Mouse (Mus musculus): ENCODE measurements around the gene Gja4. TPM values are rescaled to one million over a fixed set of nuclear protein-coding genes. Genes with fewer than 3 reads are reported as not detected.

Gja4 gene
- 11.8 and 11.9 TPM in 2 replicates for polyA plus RNA-seq (2014; fragmentation: Nextera tagmentation; extraction: Ambion mirVana)

GRCm38 (mm10) chr4:127313861-127314260, at the start of gene Gja4:
Gene Gja4, minus strand, starts transcription at chr4:127314039.
- Histone ChIP-seq H3K27me3 (ENCODE audit: control insufficient read depth, insufficient read depth, low read length) (peaks cover 17% of the 10 kb centered on the region; the same call in 1 of the 2 replicates), H3K4me1 (ENCODE audit: control insufficient read depth, insufficient read depth, low read length) (0 out of 2 replicates have a peak, but pooled peaks cover 4% of the 10 kb centered on the region), H3K9ac (ENCODE audit: low read length) (peak within 1 kb of the TSS; percentile 50; the same call in 1 of the 2 replicates), H3K36me3 (ENCODE audit: control insufficient read depth, insufficient read depth, low read length) (no peaks in the 10 kb centered on the region), H3K4me3 (ENCODE audit: low read depth, low read length) (peak within 1 kb of the TSS; percentile 39), H3K27ac (replicated peaks; ENCODE audit: low read depth, low read length) (no peak within 1 kb of the TSS), H3K9me3 (ENCODE audit: control insufficient read depth, low read length) (no peaks in the 10 kb centered on the region), H3K4me2 (ENCODE audit: low read depth, severe bottlenecking) (peak within 1 kb of the TSS; percentile 87)
- ATAC-seq (ENCODE audit: insufficient number of reproducible peaks, low FRiP score, low TSS enrichment, low read depth): no peak
- 0% methylated on average over 25 of the region's 25 CpGs for WGBS
- peak; percentile 79 for DNase-seq (ENCODE audit: low spot score)

- no peak overlapping the region for H3K9ac ChIP-seq (ENCODE audit: low read length)
- DNase-seq (ENCODE audit: low spot score) (no peak), ATAC-seq (ENCODE audit: insufficient number of reproducible peaks, low FRiP score, low TSS enrichment, low read depth) (no peak)
- H3K4me2 ChIP-seq (ENCODE audit: low read depth, severe bottlenecking): no peak overlapping the region
- H3K4me1 ChIP-seq (ENCODE audit: control insufficient read depth, insufficient read depth, low read length): peaks cover 4% of the 10 kb centered on the region
- H3K27ac ChIP-seq (replicated peaks; ENCODE audit: low read depth, low read length): no peak overlapping the region
- H3K27me3 ChIP-seq (ENCODE audit: control insufficient read depth, insufficient read depth, low read length): no peaks in the 10 kb centered on the region; the same call in 1 of the 2 replicates
- 57% methylated on average over 4 of the region's 4 CpGs for WGBS
- no peak overlapping the region for H3K4me3 ChIP-seq (ENCODE audit: low read depth, low read length)
- H3K9me3 ChIP-seq (ENCODE audit: control insufficient read depth, low read length): no peaks in the 10 kb centered on the region
- no peaks in the 10 kb centered on the region for H3K36me3 ChIP-seq (ENCODE audit: control insufficient read depth, insufficient read depth, low read length)
These were observed 49.5 kb upstream of the Gja4 start for GRCm38 (mm10) chr4:127363331-127363730.

GRCm38 (mm10) chr4:127362520-127362919, 48.7 kb upstream of the Gja4 start:
- H3K9me3 ChIP-seq (ENCODE audit: control insufficient read depth, low read length): no peaks in the 10 kb centered on the region
- no peak overlapping the region for H3K4me2 ChIP-seq (ENCODE audit: low read depth, severe bottlenecking)
- H3K27me3 ChIP-seq (ENCODE audit: control insufficient read depth, insufficient read depth, low read length): no peaks in the 10 kb centered on the region; the same call in 1 of the 2 replicates
- WGBS: 91% methylated on average over 3 of the region's 3 CpGs
- no peak overlapping the region for H3K9ac ChIP-seq (ENCODE audit: low read length)
- H3K4me1 ChIP-seq (ENCODE audit: control insufficient read depth, insufficient read depth, low read length): peaks cover 4% of the 10 kb centered on the region
- ATAC-seq (ENCODE audit: insufficient number of reproducible peaks, low FRiP score, low TSS enrichment, low read depth) (no peak), DNase-seq (ENCODE audit: low spot score) (no peak)
- H3K36me3 ChIP-seq (ENCODE audit: control insufficient read depth, insufficient read depth, low read length): no peaks in the 10 kb centered on the region
- no peak overlapping the region for H3K27ac ChIP-seq (replicated peaks; ENCODE audit: low read depth, low read length)
- H3K4me3 ChIP-seq (ENCODE audit: low read depth, low read length): no peak overlapping the region

- H3K4me3 ChIP-seq (ENCODE audit: low read depth, low read length): no peak within 1 kb of the TSS
These were observed 44.2 kb upstream of the Gja4 start, which contains the start of gene Gjb5 for GRCm38 (mm10) chr4:127358018-127358417. Gene Gjb5, minus strand, starts transcription at chr4:127358181.

GRCm38 (mm10) chr4:127354506-127355485, 41.0 kb upstream of the Gja4 start:
- Histone ChIP-seq H3K4me3 (ENCODE audit: low read depth, low read length) (no peak overlapping the region), H3K4me2 (ENCODE audit: low read depth, severe bottlenecking) (no peak overlapping the region), H3K4me1 (ENCODE audit: control insufficient read depth, insufficient read depth, low read length) (peaks cover 6% of the 10 kb centered on the region; the same call in 1 of the 2 replicates), H3K9me3 (ENCODE audit: control insufficient read depth, low read length) (no peaks in the 10 kb centered on the region), H3K27ac (replicated peaks; ENCODE audit: low read depth, low read length) (no peak overlapping the region), H3K36me3 (ENCODE audit: control insufficient read depth, insufficient read depth, low read length) (no peaks in the 10 kb centered on the region), H3K27me3 (ENCODE audit: control insufficient read depth, insufficient read depth, low read length) (no peaks in the 10 kb centered on the region; the same call in 1 of the 2 replicates), H3K9ac (ENCODE audit: low read length) (no peak overlapping the region)
- ATAC-seq (ENCODE audit: insufficient number of reproducible peaks, low FRiP score, low TSS enrichment, low read depth): no peak
- 67% methylated on average over 15 of the region's 15 CpGs for WGBS
- no peak for DNase-seq (ENCODE audit: low spot score)

More at GRCm38 (mm10) chr4:127358018-127358417, 44.2 kb upstream of the Gja4 start, which contains the start of gene Gjb5:
- WGBS: 15% methylated on average over 5 of the region's 5 CpGs
- DNase-seq (ENCODE audit: low spot score): no peak
- peaks cover 6% of the 10 kb centered on the region; the same call in 1 of the 2 replicates for H3K4me1 ChIP-seq (ENCODE audit: control insufficient read depth, insufficient read depth, low read length)
- H3K9ac ChIP-seq (ENCODE audit: low read length): no peak within 1 kb of the TSS
- H3K4me2 ChIP-seq (ENCODE audit: low read depth, severe bottlenecking): no peak within 1 kb of the TSS
- H3K9me3 ChIP-seq (ENCODE audit: control insufficient read depth, low read length): no peaks in the 10 kb centered on the region
- no peak within 1 kb of the TSS for H3K27ac ChIP-seq (replicated peaks; ENCODE audit: low read depth, low read length)
- no peaks in the 10 kb centered on the region; the same call in 1 of the 2 replicates for H3K27me3 ChIP-seq (ENCODE audit: control insufficient read depth, insufficient read depth, low read length)
- no peaks in the 10 kb centered on the region for H3K36me3 ChIP-seq (ENCODE audit: control insufficient read depth, insufficient read depth, low read length)
- ATAC-seq (ENCODE audit: insufficient number of reproducible peaks, low FRiP score, low TSS enrichment, low read depth): 0 out of 2 replicates have a peak, but pooled peaks have one; percentile 67

GRCm38 (mm10) chr4:127353951-127354438, 40.2 kb upstream of the Gja4 start, which contains the start of gene Gjb4:
Gene Gjb4, minus strand, starts transcription at chr4:127354081.
- WGBS: 68% methylated on average over 8 of the region's 8 CpGs
- Histone ChIP-seq H3K9ac (ENCODE audit: low read length) (no peak within 1 kb of the TSS), H3K4me3 (ENCODE audit: low read depth, low read length) (no peak within 1 kb of the TSS), H3K4me1 (ENCODE audit: control insufficient read depth, insufficient read depth, low read length) (peaks cover 6% of the 10 kb centered on the region; the same call in 1 of the 2 replicates), H3K4me2 (ENCODE audit: low read depth, severe bottlenecking) (no peak within 1 kb of the TSS), H3K27me3 (ENCODE audit: control insufficient read depth, insufficient read depth, low read length) (no peaks in the 10 kb centered on the region; the same call in 1 of the 2 replicates), H3K36me3 (ENCODE audit: control insufficient read depth, insufficient read depth, low read length) (no peaks in the 10 kb centered on the region), H3K27ac (replicated peaks; ENCODE audit: low read depth, low read length) (no peak within 1 kb of the TSS), H3K9me3 (ENCODE audit: control insufficient read depth, low read length) (no peaks in the 10 kb centered on the region)
- DNase-seq (ENCODE audit: low spot score): no peak
- ATAC-seq (ENCODE audit: insufficient number of reproducible peaks, low FRiP score, low TSS enrichment, low read depth): no peak

GRCm38 (mm10) chr4:127352594-127352993, 38.8 kb upstream of the Gja4 start:
- Histone ChIP-seq H3K36me3 (ENCODE audit: control insufficient read depth, insufficient read depth, low read length) (no peaks in the 10 kb centered on the region), H3K9me3 (ENCODE audit: control insufficient read depth, low read length) (no peaks in the 10 kb centered on the region), H3K27ac (replicated peaks; ENCODE audit: low read depth, low read length) (no peak overlapping the region), H3K27me3 (ENCODE audit: control insufficient read depth, insufficient read depth, low read length) (no peaks in the 10 kb centered on the region), H3K4me1 (ENCODE audit: control insufficient read depth, insufficient read depth, low read length) (peaks cover 6% of the 10 kb centered on the region; the same call in 1 of the 2 replicates), H3K9ac (ENCODE audit: low read length) (no peak overlapping the region), H3K4me2 (ENCODE audit: low read depth, severe bottlenecking) (no peak overlapping the region), H3K4me3 (ENCODE audit: low read depth, low read length) (no peak overlapping the region)
- no peak for DNase-seq (ENCODE audit: low spot score)
- 69% methylated on average over 1 of the region's 1 CpGs for WGBS
- ATAC-seq (ENCODE audit: insufficient number of reproducible peaks, low FRiP score, low TSS enrichment, low read depth): no peak

GRCm38 (mm10) chr4:127349560-127350300, 35.9 kb upstream of the Gja4 start:
- peaks cover 6% of the 10 kb centered on the region; the same call in 1 of the 2 replicates for H3K4me1 ChIP-seq (ENCODE audit: control insufficient read depth, insufficient read depth, low read length)
- no peaks in the 10 kb centered on the region for H3K27me3 ChIP-seq (ENCODE audit: control insufficient read depth, insufficient read depth, low read length)
- no peak overlapping the region for H3K9ac ChIP-seq (ENCODE audit: low read length)
- no peaks in the 10 kb centered on the region for H3K9me3 ChIP-seq (ENCODE audit: control insufficient read depth, low read length)
- DNase-seq (ENCODE audit: low spot score): no peak
- H3K4me2 ChIP-seq (ENCODE audit: low read depth, severe bottlenecking): no peak overlapping the region
- no peak for ATAC-seq (ENCODE audit: insufficient number of reproducible peaks, low FRiP score, low TSS enrichment, low read depth)
- H3K36me3 ChIP-seq (ENCODE audit: control insufficient read depth, insufficient read depth, low read length): no peaks in the 10 kb centered on the region
- WGBS: 62% methylated on average over 4 of the region's 4 CpGs
- no peak overlapping the region for H3K4me3 ChIP-seq (ENCODE audit: low read depth, low read length)
- H3K27ac ChIP-seq (replicated peaks; ENCODE audit: low read depth, low read length): no peak overlapping the region

All from limb, embryonic 11.5 days (tissue).